Mouse (Mus musculus) liver, postnatal 0 days (tissue): ENCODE results near the gene Nhp2.

Experiments used
- CTCF ChIP-seq: sonication (generic); IDR thresholded peaks from 2 replicates; pipeline ENCODE4 v1.5.1; 2016; ENCODE audit warnings: antibody characterized with exemption, low read depth
- EP300 ChIP-seq: IDR thresholded peaks from 2 replicates; pipeline ENCODE4 v1.6.1; 2016; ENCODE audit warnings: antibody characterized with exemption, low read depth, mild to moderate bottlenecking

GRCm38 (mm10) chr11:51646245-51646644 is 26.7 kb downstream of the Nhp2 start:
- TF ChIP-seq CTCF (no peak), EP300 (no peak)
